Mouse (Mus musculus) heart, embryonic 10.5 days (tissue): ENCODE results near the gene Vav2. TPM values are rescaled to one million over a fixed set of nuclear protein-coding genes. Genes with fewer than 3 reads are reported as not detected.

ENCODE experiments used
- DNase-seq: peaks from one replicate; pipeline ENCODE4 v3.0.0-alpha.2; 2017; ENCODE audit warnings: low spot score
- H3K27ac ChIP-seq: fragments of 300-500 bp; sonication (generic); 2 replicates; pipeline ENCODE4 v1.5.1; 2016; ENCODE audit warnings: mild to moderate bottlenecking
- H3K27me3 ChIP-seq: fragments of 300-500 bp; sonication (generic); 2 replicates; pipeline ENCODE4 v1.6.1; 2016; ENCODE audit warnings: mild to moderate bottlenecking; ENCODE audit not compliant: poor library complexity, insufficient read depth, severe bottlenecking
- H3K36me3 ChIP-seq: fragments of 300-500 bp; sonication (generic); 2 replicates; pipeline ENCODE4 v1.6.1; 2016; ENCODE audit warnings: mild to moderate bottlenecking, moderate library complexity
- H3K4me1 ChIP-seq: fragments of 300-500 bp; sonication (generic); 2 replicates; pipeline ENCODE4 v1.6.1; 2016; ENCODE audit warnings: mild to moderate bottlenecking
- H3K4me3 ChIP-seq: fragments of 300-500 bp; sonication (generic); 2 replicates; pipeline ENCODE4 v1.5.1; 2016; ENCODE audit warnings: mild to moderate bottlenecking, moderate library complexity
- H3K9me3 ChIP-seq: fragments of 300-500 bp; sonication (generic); 2 replicates; pipeline ENCODE4 v1.6.1; 2016; ENCODE audit warnings: mild to moderate bottlenecking, moderate library complexity
- WGBS: fragments of 180-500 bp; shearing (Covaris S2); methylation state at CpG from one replicate; pipeline ENCODE4 v1.1.7; 2016; 5-methylcytosine and 5-hydroxymethylcytosine counted together
- polyA plus RNA-seq: library from polyadenylated mRNA; unstranded; fragments of >200 nt; fragmentation: Nextera tagmentation; extraction: Ambion mirVana; gene quantifications from 2 replicates; pipeline ENCODE4 v1.2.1, GENCODE M21; 2016

Vav2 gene
- polyA plus RNA-seq, 1 experiment from 2014 or later, result 8.1 TPM

- peaks cover 61% of the 10 kb centered on the region for H3K36me3 ChIP-seq
- 96% methylated on average over 3 of the region's 3 CpGs for WGBS
Measured at GRCm38 (mm10) chr2:27294777-27295176, 132.1 kb downstream of the Vav2 start.

GRCm38 (mm10) chr2:27289019-27289418, 137.8 kb downstream of the Vav2 start:
- H3K4me3 ChIP-seq, result no peak overlapping the region
- H3K27me3 ChIP-seq, result no peaks in the 10 kb centered on the region
- peak; percentile 81 for DNase-seq
- 12% methylated on average over 3 of the region's 3 CpGs for WGBS
- H3K36me3 ChIP-seq, result peaks cover 67% of the 10 kb centered on the region
- no peaks in the 10 kb centered on the region for H3K9me3 ChIP-seq
- H3K27ac ChIP-seq, result peak overlapping the region; percentile 49
- H3K4me1 ChIP-seq, result peaks cover 12% of the 10 kb centered on the region

More at GRCm38 (mm10) chr2:27294777-27295176, 132.1 kb downstream of the Vav2 start:
- Histone ChIP-seq H3K27ac (no peak overlapping the region), H3K27me3 (no peaks in the 10 kb centered on the region), H3K9me3 (no peaks in the 10 kb centered on the region), H3K4me1 (no peaks in the 10 kb centered on the region), H3K4me3 (no peak overlapping the region)
- DNase-seq, result no peak

- peaks cover 12% of the 10 kb centered on the region for H3K4me1 ChIP-seq
- 79% methylated on average over 7 of the region's 7 CpGs for WGBS
- peaks cover 61% of the 10 kb centered on the region for H3K36me3 ChIP-seq
Measured at GRCm38 (mm10) chr2:27286971-27287710, 139.7 kb downstream of the Vav2 start.

GRCm38 (mm10) chr2:27284441-27284840, 142.4 kb downstream of the Vav2 start:
- Histone ChIP-seq H3K9me3 (no peaks in the 10 kb centered on the region), H3K4me3 (0 out of 2 replicates have a peak overlapping the region, but pooled peaks have one; percentile 0), H3K36me3 (peaks cover 42% of the 10 kb centered on the region), H3K27me3 (no peaks in the 10 kb centered on the region), H3K27ac (no peak overlapping the region), H3K4me1 (peaks cover 17% of the 10 kb centered on the region)
- no peak for DNase-seq
- 70% methylated on average over 7 of the region's 7 CpGs for WGBS

More at GRCm38 (mm10) chr2:27286971-27287710, 139.7 kb downstream of the Vav2 start:
- DNase-seq, result no peak
- no peaks in the 10 kb centered on the region for H3K27me3 ChIP-seq
- no peaks in the 10 kb centered on the region for H3K9me3 ChIP-seq
- H3K4me3 ChIP-seq, result no peak overlapping the region
- H3K27ac ChIP-seq, result no peak overlapping the region

- Histone ChIP-seq H3K27me3 (no peaks in the 10 kb centered on the region), H3K36me3 (peaks cover 49% of the 10 kb centered on the region), H3K27ac (no peak overlapping the region), H3K4me1 (peaks cover 10% of the 10 kb centered on the region; the same call in 1 of the 2 replicates), H3K4me3 (no peak overlapping the region), H3K9me3 (no peaks in the 10 kb centered on the region)
- 88% methylated on average over 9 of the region's 9 CpGs for WGBS
- no peak for DNase-seq
Measured at GRCm38 (mm10) chr2:27281771-27282170, 145.1 kb downstream of the Vav2 start.

- Histone ChIP-seq H3K27me3 (no peaks in the 10 kb centered on the region), H3K36me3 (peaks cover 49% of the 10 kb centered on the region), H3K9me3 (no peaks in the 10 kb centered on the region), H3K4me3 (no peak overlapping the region), H3K4me1 (peaks cover 7% of the 10 kb centered on the region; the same call in 1 of the 2 replicates), H3K27ac (no peak overlapping the region)
- peak; percentile 80 for DNase-seq
- WGBS, result 54% methylated on average over 13 of the region's 13 CpGs
Measured at GRCm38 (mm10) chr2:27280920-27281611, 145.8 kb downstream of the Vav2 start.

GRCm38 (mm10) chr2:27278859-27279258, 148.0 kb downstream of the Vav2 start:
- Histone ChIP-seq H3K4me1 (peaks cover 7% of the 10 kb centered on the region; the same call in 1 of the 2 replicates), H3K4me3 (no peak overlapping the region), H3K27me3 (no peaks in the 10 kb centered on the region), H3K36me3 (peaks cover 54% of the 10 kb centered on the region), H3K27ac (no peak overlapping the region), H3K9me3 (0 out of 2 replicates have a peak, but pooled peaks cover 3% of the 10 kb centered on the region)
- 85% methylated on average over 7 of the region's 7 CpGs for WGBS
- no peak for DNase-seq

GRCm38 (mm10) chr2:27268325-27268724, 158.5 kb downstream of the Vav2 start:
- WGBS, result 38% methylated on average over 2 of the region's 2 CpGs
- no peak for DNase-seq
- H3K4me1 ChIP-seq, result peaks cover 15% of the 10 kb centered on the region
- peaks cover 81% of the 10 kb centered on the region for H3K36me3 ChIP-seq
- H3K27me3 ChIP-seq, result no peaks in the 10 kb centered on the region
- H3K4me3 ChIP-seq, result no peak overlapping the region
- no peaks in the 10 kb centered on the region for H3K9me3 ChIP-seq
- peak overlapping the region; percentile 49; the same call in 1 of the 2 replicates for H3K27ac ChIP-seq

GRCm38 (mm10) chr2:27265819-27266218, 161.0 kb downstream of the Vav2 start:
- no peaks in the 10 kb centered on the region for H3K27me3 ChIP-seq
- H3K4me3 ChIP-seq, result no peak overlapping the region
- H3K9me3 ChIP-seq, result no peaks in the 10 kb centered on the region
- H3K36me3 ChIP-seq, result peaks cover 77% of the 10 kb centered on the region
- DNase-seq, result no peak
- peaks cover 15% of the 10 kb centered on the region for H3K4me1 ChIP-seq
- WGBS, result 86% methylated on average over 3 of the region's 3 CpGs
- no peak overlapping the region for H3K27ac ChIP-seq

- Histone ChIP-seq H3K4me1 (peaks cover 8% of the 10 kb centered on the region), H3K36me3 (peaks cover 55% of the 10 kb centered on the region), H3K4me3 (no peak overlapping the region), H3K9me3 (no peaks in the 10 kb centered on the region), H3K27me3 (no peaks in the 10 kb centered on the region), H3K27ac (no peak overlapping the region)
- DNase-seq, result no peak
- WGBS, result 80% methylated on average over 4 of the region's 4 CpGs
Measured at GRCm38 (mm10) chr2:27262984-27263383, 163.8 kb downstream of the Vav2 start.

GRCm38 (mm10) chr2:27251434-27251833, 175.4 kb downstream of the Vav2 start:
- DNase-seq, result no peak
- peaks cover 24% of the 10 kb centered on the region for H3K4me1 ChIP-seq
- peaks cover 4% of the 10 kb centered on the region; the same call in 1 of the 2 replicates for H3K27me3 ChIP-seq
- H3K36me3 ChIP-seq, result no peaks in the 10 kb centered on the region
- H3K27ac ChIP-seq, result no peak overlapping the region
- H3K9me3 ChIP-seq, result no peaks in the 10 kb centered on the region
- no peak overlapping the region for H3K4me3 ChIP-seq

- peaks cover 23% of the 10 kb centered on the region for H3K4me1 ChIP-seq
- H3K9me3 ChIP-seq, result no peaks in the 10 kb centered on the region
- peaks cover 8% of the 10 kb centered on the region; the same call in 1 of the 2 replicates for H3K27me3 ChIP-seq
- 57% methylated on average over 2 of the region's 2 CpGs for WGBS
- H3K4me3 ChIP-seq, result peak within 1 kb of the TSS; percentile 34
- DNase-seq, result no peak
- peak within 1 kb of the TSS; percentile 53 for H3K27ac ChIP-seq
- no peaks in the 10 kb centered on the region for H3K36me3 ChIP-seq
Measured at GRCm38 (mm10) chr2:27248211-27248610, 178.6 kb downstream of the Vav2 start, which contains the start of gene Sardh. Gene Sardh, minus strand, starts transcription at chr2:27248337.

- H3K4me3 ChIP-seq, result no peak overlapping the region
- no peaks in the 10 kb centered on the region for H3K36me3 ChIP-seq
- no peak for DNase-seq
- H3K27ac ChIP-seq, result peak overlapping the region; percentile 53; the same call in 1 of the 2 replicates
- peaks cover 8% of the 10 kb centered on the region; the same call in 1 of the 2 replicates for H3K27me3 ChIP-seq
- WGBS, result 37% methylated on average over 2 of the region's 2 CpGs
- peaks cover 23% of the 10 kb centered on the region for H3K4me1 ChIP-seq
- H3K9me3 ChIP-seq, result no peaks in the 10 kb centered on the region
Measured at GRCm38 (mm10) chr2:27247487-27247863, 179.4 kb downstream of the Vav2 start.
